Mouse (Mus musculus): Measurements from ENCODE around the gene Gpr180.
"Not testable (repeated sequence)": the region's sequence is repeated elsewhere in the genome, so short reads cannot be mapped to it uniquely, and the experiment has no call there.

Gpr180 gene

GRCm38 (mm10) chr14:118151651-118152293 lies 14.8 kb downstream of the Gpr180 start:
- DNase-seq (ENCODE audit: low read depth, low spot score): no peak

GRCm38 (mm10) chr14:118152294-118152651 lies 15.3 kb downstream of the Gpr180 start:
- DNase-seq (ENCODE audit: low read depth, low spot score): no peak

GRCm38 (mm10) chr14:118156056-118156455 lies 19.1 kb downstream of the Gpr180 start:
- DNase-seq (ENCODE audit: low read depth, low spot score): not testable (repeated sequence)

- no peak for DNase-seq (ENCODE audit: low read depth, low spot score)
Measured at GRCm38 (mm10) chr14:118156740-118157139, 19.8 kb downstream of the Gpr180 start.

DNA sequence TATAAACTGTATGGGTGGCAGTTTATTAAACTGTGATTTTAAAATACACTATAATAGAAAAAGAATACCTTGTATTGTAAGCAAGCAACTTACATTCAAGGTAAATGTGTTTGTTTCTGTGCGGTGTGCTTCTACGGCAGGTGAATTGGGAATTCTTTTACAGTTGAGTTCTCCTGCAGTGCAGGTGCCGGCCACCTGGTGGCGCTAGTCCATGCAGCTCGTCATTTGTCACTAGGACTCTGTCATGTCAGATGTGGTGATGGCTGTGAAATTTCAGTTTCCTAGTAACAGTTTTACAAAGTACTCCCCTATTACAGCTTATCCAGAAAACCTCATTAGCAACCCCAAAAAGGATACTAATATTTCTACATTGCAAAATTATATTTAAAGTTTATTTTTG lies 20.2 kb downstream of the Gpr180 start:
- DNase-seq (ENCODE audit: low read depth, low spot score): peak; percentile 55

DNA sequence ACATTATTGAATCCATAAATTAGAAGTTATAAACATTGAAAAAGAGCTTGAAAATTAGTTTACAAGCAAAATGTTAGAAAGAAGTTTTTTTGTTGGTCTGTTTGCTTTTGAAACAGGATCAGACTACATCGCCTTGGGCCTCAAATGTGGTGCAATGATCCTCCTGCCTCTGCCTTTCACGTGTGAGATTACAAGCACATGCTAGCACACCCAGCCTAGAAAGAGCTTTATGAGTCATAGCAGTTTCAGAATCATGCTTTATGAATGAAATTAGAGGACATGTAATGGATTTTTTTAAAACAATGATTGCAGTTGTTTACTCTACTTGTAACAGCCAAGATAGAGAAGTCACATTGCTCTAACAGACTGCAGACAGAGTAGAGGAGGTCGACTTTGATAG lies 24.8 kb downstream of the Gpr180 start:
- DNase-seq (ENCODE audit: low read depth, low spot score): no peak

DNA sequence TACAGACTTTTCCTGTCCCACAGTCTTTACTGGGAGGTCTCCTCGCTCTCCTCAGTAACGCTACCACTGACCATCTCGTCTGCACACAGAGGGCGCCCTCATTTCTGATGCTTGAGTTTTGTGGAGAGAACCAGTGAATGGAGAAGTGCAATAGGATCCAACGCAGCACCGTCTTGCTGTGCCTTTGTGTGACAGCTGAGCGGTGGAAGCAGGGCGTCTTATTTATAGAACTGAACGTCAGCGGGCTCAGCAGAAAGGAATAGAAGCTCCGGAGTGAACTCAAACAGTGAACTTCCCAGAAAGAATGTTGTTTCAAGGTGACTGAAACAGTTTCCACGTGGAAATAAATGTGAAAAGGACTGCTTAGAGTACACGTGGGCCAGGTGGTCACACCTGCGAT lies 25.7 kb downstream of the Gpr180 start:
- no peak for DNase-seq (ENCODE audit: low read depth, low spot score)

DNA sequence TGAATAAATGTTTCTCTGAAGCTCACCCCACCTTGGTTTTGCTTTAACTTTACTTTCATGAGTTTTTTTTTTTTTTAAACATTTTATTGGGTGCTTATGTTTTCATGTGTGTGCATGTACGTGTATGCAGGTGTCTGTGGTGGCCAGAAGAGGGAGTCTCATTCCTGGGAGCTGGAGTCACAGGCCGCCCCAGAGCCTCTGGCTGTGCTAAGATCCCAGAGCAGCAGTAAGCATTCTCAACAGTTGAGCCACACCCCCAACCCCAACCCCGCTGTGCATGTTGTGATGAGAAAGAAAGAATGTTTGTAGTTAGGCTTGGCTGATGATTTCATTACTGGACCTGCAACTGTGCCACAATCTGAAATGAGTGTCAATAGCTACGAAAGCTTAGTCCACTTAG lies 31.8 kb downstream of the Gpr180 start:
- no peak for DNase-seq (ENCODE audit: low read depth, low spot score)

DNA sequence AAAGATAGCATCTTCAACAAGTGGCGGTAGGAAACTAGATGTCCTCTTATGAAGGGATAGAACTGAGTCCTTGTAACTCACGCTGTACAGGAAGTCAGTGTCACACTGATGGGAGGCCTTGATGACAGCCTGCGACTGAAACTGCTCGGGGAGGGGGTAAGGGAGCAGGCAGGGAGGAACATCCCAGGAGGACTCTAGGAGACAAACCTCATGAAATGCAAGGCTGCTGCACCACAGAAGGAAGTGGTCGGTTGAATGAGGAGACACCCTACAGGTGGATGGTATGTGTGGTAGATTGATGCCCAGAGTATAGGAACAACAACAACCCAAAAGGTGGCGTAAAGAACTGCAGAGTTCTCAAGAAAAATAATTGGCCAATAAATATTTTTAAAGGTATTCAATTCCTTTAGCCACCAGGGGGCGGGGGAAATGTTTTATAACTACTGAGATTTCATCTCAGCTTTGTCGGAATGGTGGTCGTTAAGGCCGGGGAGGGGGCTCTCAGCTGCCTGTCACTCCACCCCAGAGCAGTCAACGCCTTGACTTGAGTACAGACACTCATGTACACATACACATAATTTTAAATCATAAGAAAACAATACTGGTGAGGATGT lies 36.7 kb downstream of the Gpr180 start:
- DNase-seq (ENCODE audit: low read depth, low spot score): peak; percentile 65

- DNase-seq (ENCODE audit: low read depth, low spot score): no peak
Measured at GRCm38 (mm10) chr14:118175071-118175693, 38.2 kb downstream of the Gpr180 start.

DNA sequence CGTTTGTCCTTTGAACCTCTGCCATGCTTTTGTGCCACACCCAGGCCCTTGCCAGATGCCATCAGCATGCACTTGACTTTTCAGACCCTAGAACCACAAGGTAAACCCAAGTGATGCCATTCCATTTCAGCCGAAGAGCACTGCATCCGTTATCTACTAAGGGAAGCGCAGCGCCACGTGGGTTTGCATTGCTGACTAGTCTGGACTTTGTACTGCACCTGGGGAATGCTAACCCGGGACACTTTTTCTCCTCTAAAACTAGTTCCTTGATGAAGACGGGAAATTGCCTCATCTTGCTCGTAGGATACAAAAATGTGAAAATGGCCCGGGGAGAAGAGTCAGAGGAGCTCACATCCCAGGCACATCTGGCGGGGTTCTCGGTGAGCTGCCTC lies 38.7 kb downstream of the Gpr180 start:
- no peak for DNase-seq (ENCODE audit: low read depth, low spot score)

- DNase-seq (ENCODE audit: low read depth, low spot score): no peak
Measured at GRCm38 (mm10) chr14:118179251-118179650, 42.3 kb downstream of the Gpr180 start.

DNA sequence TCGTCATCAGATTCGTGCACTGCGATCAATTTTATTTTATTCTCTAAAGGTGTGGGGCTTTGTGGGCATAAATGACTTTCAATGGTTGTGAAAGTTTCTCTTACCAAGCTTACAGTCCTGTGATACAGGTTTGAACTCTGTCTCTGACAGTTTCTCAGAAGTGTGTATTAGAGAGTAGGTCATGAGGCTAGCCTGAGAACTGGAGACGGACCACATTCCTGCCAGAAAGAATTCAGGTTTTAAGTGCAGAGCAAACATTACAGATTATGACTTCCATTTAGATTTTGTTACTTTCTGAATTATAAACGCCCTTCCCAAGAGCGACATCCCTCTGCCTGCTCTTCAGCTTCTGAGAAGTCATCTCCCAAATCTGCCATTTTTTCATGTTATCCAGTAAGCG lies 42.7 kb downstream of the Gpr180 start:
- peak; percentile 6 for DNase-seq (ENCODE audit: low read depth, low spot score)

DNA sequence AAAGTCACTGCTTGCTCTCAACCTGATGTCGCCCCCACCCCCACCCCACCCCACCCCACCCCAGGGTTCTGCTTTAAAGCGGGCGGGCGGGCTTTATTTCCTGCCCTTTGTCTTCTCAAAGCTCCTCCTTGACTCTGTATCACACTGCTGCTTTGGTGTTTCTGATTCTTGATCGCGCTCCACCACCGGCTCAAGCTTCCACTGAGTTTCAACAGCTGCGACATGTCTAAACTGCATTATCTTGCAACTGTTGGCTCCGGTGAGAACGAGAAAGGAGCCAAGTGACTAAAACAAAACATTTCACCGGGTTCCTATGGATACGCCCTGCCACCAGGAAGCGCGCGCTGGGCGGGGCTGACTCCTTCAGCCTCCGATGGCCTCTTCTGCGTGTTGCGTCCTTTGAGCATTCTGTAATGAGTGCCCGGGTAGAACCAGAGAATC lies 43.2 kb downstream of the Gpr180 start:
- peak; percentile 79 for DNase-seq (ENCODE audit: low read depth, low spot score)

- no peak for DNase-seq (ENCODE audit: low read depth, low spot score)
Measured at GRCm38 (mm10) chr14:118180711-118181177, 43.8 kb downstream of the Gpr180 start.

DNA sequence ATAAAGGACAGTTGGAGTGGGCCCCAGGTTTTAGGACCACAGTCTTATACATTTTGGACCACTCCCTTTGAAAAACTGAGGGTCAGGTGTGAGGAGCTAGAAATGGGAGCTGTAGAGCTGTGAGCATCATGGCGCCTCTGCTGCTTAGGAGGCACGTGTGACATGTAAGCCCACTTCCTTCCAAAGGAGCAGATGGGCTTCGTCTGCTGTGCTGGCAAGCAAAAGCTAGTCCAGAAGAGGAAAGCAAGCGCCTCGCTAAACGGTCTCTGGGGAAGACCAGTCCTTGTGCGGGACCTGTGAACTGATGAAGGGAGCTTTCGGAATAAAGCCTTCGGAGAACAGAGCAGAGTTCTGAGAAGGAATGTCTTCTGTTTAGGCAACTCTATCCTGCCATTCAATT lies 54.5 kb downstream of the Gpr180 start:
- DNase-seq (ENCODE audit: low read depth, low spot score): no peak

GRCm38 (mm10) chr14:118193001-118193628 lies 56.2 kb downstream of the Gpr180 start:
- no peak for DNase-seq (ENCODE audit: low read depth, low spot score)

DNA sequence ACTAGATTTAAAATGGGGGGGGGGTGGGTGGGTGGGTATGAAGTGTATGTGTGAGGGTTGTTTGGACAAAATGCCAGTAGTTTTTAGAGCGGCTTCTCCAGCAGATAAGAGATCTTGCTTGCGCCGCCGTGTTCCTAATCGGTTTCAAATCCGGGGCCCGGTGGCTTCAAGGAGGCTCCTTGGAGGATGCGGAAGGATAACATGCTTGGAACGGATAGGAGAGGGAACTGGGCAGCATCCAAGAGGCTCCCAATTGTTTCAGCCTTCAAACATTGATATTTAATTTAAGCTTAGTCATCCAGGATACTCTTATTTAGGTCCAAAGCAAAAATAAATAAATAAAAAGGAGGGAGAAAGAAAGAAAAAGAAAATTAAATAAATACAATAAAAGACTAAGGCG lies 56.7 kb downstream of the Gpr180 start:
- no peak for DNase-seq (ENCODE audit: low read depth, low spot score)

GRCm38 (mm10) chr14:118194219-118194914 lies 57.4 kb downstream of the Gpr180 start:
- DNase-seq (ENCODE audit: low read depth, low spot score): no peak

DNA sequence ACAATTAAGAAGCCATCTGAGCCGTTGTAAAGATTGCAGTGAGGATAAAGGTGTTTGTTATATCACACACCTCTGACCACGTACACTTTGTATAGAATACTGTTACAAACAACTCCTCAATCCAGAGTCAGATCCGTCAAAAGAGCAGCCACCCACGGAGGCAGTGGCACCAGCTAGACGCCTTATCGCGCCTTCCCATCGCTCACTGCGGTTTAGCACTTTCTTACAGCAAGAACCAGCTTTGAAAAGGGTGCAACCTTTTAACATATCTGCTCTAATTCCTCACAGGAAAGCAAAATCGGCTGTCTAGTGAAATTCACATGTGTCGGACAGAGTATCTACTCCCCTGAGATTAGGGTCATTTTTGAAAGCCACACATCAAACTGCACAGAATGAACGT lies 60.1 kb downstream of the Gpr180 start:
- DNase-seq (ENCODE audit: low read depth, low spot score): no peak

GRCm38 (mm10) chr14:118200731-118201130 lies 63.8 kb downstream of the Gpr180 start:
- DNase-seq (ENCODE audit: low read depth, low spot score): no peak

DNA sequence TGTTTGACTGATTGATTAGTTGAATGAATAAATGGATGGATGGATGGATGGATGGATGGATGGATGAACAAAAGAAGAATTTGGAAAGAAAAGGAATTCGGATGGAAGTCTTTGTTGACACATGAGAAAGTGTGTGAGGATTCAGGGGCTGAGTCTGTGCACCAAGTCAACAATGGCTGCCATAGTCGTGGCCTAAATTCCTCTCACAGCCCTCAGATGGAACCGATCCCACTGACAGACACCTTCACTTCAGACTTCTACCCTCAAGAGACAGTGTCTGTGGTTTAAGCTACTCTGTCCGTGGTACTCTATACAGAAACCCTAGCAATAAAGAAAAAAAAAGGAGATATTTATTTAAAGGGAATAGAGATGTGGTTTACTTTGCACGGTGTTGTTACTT lies 65.0 kb downstream of the Gpr180 start:
- no peak for DNase-seq (ENCODE audit: low read depth, low spot score)

Data from CD4-positive helper T cell, adult 2 months (primary cell).